Mouse (Mus musculus) spleen, adult 2 months (tissue): ENCODE data around the gene Ptpro.

Experiments
- CTCF ChIP-seq: fragments of 200-500 bp; IDR thresholded peaks from 2 replicates; pipeline ENCODE4 v1.5.1; 2011; ENCODE audit warnings: mild to moderate bottlenecking, inconsistent platforms; ENCODE audit not compliant: insufficient read depth, insufficient read length, insufficient replicate concordance; ENCODE audit errors: extremely low read depth
- POLR2A ChIP-seq: fragments of 200-500 bp; IDR thresholded peaks from 2 replicates; pipeline ENCODE4 v1.6.1; 2011; ENCODE audit warnings: low read depth, low read length, inconsistent platforms

DNA sequence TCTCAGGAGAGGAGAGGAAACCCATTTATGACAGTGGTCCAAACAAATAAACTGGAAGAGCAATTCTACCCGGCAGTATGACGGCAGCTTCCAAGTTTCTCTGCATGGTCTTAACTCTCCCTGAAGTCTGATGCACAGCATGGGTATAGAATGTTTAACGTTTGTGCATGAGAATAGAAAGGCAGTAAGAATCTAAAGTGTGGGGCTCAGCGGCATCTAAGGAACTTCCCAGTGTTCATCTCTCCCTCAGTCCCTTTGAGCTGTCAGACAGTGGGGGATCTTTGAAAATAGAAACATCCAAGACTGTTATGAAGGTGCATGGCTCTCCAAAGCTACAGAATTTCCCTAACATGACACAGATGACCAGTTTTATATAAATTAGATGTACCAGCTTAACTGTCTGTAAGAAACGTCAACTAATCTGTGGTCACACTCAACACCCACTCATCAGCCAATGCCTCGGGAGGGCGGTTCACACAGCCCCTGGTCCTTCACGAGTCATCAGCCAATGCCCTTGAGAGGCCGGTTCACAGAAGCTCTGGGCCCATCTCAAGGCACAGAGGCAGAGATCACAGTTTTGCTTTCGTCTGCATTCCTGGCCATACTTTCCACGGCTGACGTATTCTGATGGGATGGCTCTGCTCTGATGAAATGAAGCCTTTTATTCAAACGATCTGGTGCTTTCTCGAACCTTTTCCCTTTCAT lies 257.4 kb downstream of the Ptpro start:
- no peak for TF ChIP-seq POLR2A
- no peak for TF ChIP-seq CTCF
